Mouse (Mus musculus): ENCODE measurements around the gene Cox8c. TPM values are rescaled to one million over a fixed set of nuclear protein-coding genes. Genes with fewer than 3 reads are reported as not detected.

The Cox8c gene
- not detected in 2 replicates for polyA plus RNA-seq (2012; rRNA removed)

GRCm38 (mm10) chr12:102899091-102899490 lies at the start of gene Cox8c:
Cox8c (plus strand) TSS chr12:102899316.
- Histone ChIP-seq H3K36me3 (ENCODE audit: control insufficient read depth, insufficient read depth, low read length) (no peaks in the 10 kb centered on the region), H3K4me3 (ENCODE audit: low read depth, low read length) (no peak within 1 kb of the TSS), H3K4me1 (ENCODE audit: control insufficient read depth, insufficient read depth, insufficient read length, low read length) (no peaks in the 10 kb centered on the region), H3K27ac (ENCODE audit: insufficient read depth, low read depth, low read length) (no peak within 1 kb of the TSS), H3K27me3 (ENCODE audit: control insufficient read depth, insufficient read depth, low read length) (no peaks in the 10 kb centered on the region)
- WGBS = 90% methylated on average over 17 of the region's 17 CpGs
- TF ChIP-seq CTCF (IDR thresholded peaks at IDR 0.05; ENCODE audit: extremely low read depth, insufficient read length, insufficient replicate concordance, low read depth, low read length) (no peak), POLR2A (IDR thresholded peaks at IDR 0.05; ENCODE audit: low read depth, low read length) (no peak)

DNA sequence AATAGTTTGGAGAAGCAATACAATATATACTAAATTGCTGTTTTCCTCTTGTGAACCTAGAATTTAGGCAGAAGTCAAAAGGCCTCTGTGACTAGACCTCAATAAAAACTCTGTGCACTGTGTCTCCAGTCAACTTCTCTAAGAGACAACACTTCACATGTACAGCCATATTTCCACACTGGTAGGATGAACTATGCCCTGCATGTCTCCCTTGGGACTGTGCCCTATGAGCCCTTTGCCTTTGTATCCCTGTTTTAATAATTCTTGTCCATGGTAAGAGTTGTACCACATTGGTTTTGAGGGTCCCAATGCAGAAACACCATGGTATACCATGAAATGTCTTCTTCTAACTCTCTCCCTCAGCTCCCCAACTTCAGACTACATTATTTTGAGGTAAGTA lies 38.3 kb upstream of the Cox8c start:
- no peaks in the 10 kb centered on the region for H3K27me3 ChIP-seq (ENCODE audit: control insufficient read depth, insufficient read depth, low read length)
- H3K36me3 ChIP-seq (ENCODE audit: control insufficient read depth, insufficient read depth, low read length) = no peaks in the 10 kb centered on the region
- H3K4me3 ChIP-seq (ENCODE audit: low read depth, low read length) = no peak overlapping the region
- H3K27ac ChIP-seq (ENCODE audit: insufficient read depth, low read depth, low read length) = no peak overlapping the region
- H3K4me1 ChIP-seq (ENCODE audit: control insufficient read depth, insufficient read depth, insufficient read length, low read length) = 0 out of 2 replicates have a peak, but pooled peaks cover 4% of the 10 kb centered on the region
- TF ChIP-seq POLR2A (IDR thresholded peaks at IDR 0.05; ENCODE audit: low read depth, low read length) (no peak), CTCF (IDR thresholded peaks at IDR 0.05; ENCODE audit: extremely low read depth, insufficient read length, insufficient replicate concordance, low read depth, low read length) (no peak)

- no peak overlapping the region for H3K27ac ChIP-seq (ENCODE audit: insufficient read depth, low read depth, low read length)
- 64% methylated on average over 2 of the region's 2 CpGs for WGBS
- H3K27me3 ChIP-seq (ENCODE audit: control insufficient read depth, insufficient read depth, low read length) = no peaks in the 10 kb centered on the region
- H3K4me3 ChIP-seq (ENCODE audit: low read depth, low read length) = no peak overlapping the region
- TF ChIP-seq POLR2A (IDR thresholded peaks at IDR 0.05; ENCODE audit: low read depth, low read length) (no peak), CTCF (IDR thresholded peaks at IDR 0.05; ENCODE audit: extremely low read depth, insufficient read length, insufficient replicate concordance, low read depth, low read length) (no peak)
- no peaks in the 10 kb centered on the region for H3K36me3 ChIP-seq (ENCODE audit: control insufficient read depth, insufficient read depth, low read length)
- no peaks in the 10 kb centered on the region for H3K4me1 ChIP-seq (ENCODE audit: control insufficient read depth, insufficient read depth, insufficient read length, low read length)
Observed at GRCm38 (mm10) chr12:102869802-102870201, 29.3 kb upstream of the Cox8c start.

- 39% methylated on average over 1 of the region's 1 CpGs for WGBS
- no peaks in the 10 kb centered on the region for H3K27me3 ChIP-seq (ENCODE audit: control insufficient read depth, insufficient read depth, low read length)
- H3K36me3 ChIP-seq (ENCODE audit: control insufficient read depth, insufficient read depth, low read length) = no peaks in the 10 kb centered on the region
- no peaks in the 10 kb centered on the region for H3K4me1 ChIP-seq (ENCODE audit: control insufficient read depth, insufficient read depth, insufficient read length, low read length)
- H3K4me3 ChIP-seq (ENCODE audit: low read depth, low read length) = no peak overlapping the region
- TF ChIP-seq POLR2A (IDR thresholded peaks at IDR 0.05; ENCODE audit: low read depth, low read length) (no peak), CTCF (IDR thresholded peaks at IDR 0.05; ENCODE audit: extremely low read depth, insufficient read length, insufficient replicate concordance, low read depth, low read length) (no peak)
- no peak overlapping the region for H3K27ac ChIP-seq (ENCODE audit: insufficient read depth, low read depth, low read length)
Observed at GRCm38 (mm10) chr12:102870527-102870926, 28.6 kb upstream of the Cox8c start.

DNA sequence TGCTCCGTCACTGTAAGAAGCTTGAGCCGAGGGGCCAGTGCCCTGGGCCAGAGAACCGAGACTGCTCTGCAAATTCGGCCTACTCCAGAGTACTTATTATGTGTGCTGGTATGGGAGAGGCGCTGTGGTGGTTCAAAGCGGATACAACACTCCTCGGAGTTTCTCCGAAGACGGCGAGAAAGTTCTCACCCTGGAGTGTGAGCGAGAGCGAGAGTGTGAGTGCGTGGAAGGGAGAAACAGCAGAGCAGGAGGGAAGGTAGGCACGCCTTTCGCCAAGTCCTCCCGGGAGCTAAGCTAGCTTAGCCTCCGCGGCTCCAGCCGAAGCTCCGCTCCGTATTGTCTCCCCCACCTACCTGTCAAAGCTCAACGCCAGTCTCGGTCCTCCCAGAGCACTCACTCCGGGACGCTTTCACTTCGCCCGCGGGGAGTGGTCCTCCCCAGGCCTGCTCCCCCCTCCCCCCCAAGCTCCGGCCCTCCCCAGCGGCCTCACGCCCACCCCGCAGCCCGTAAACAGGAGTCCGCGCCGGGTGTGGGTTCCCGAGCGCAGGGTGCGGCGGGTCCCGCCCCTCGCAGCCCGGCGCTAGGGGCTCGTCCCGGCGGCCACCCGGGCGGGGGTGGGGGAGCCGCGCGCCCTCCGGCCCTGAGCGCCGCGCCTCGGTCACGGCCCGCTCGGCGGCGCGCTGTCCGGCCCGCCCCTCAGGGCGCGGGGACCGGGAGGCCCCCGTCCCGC lies 21.6 kb upstream of the Cox8c start:
- under 1% methylated on average over 69 of the region's 70 CpGs for WGBS
- TF ChIP-seq CTCF (IDR thresholded peaks at IDR 0.05; ENCODE audit: extremely low read depth, insufficient read length, insufficient replicate concordance, low read depth, low read length) = 0 out of 2 replicates have a peak, but pooled peaks have one; percentile 8
- TF ChIP-seq POLR2A (IDR thresholded peaks at IDR 0.05; ENCODE audit: low read depth, low read length) = no peak
- H3K27me3 ChIP-seq (ENCODE audit: control insufficient read depth, insufficient read depth, low read length) = no peaks in the 10 kb centered on the region
- peak overlapping the region; percentile 74 for H3K4me3 ChIP-seq (ENCODE audit: low read depth, low read length)
- peak overlapping the region; percentile 48 for H3K27ac ChIP-seq (ENCODE audit: insufficient read depth, low read depth, low read length)
- H3K4me1 ChIP-seq (ENCODE audit: control insufficient read depth, insufficient read depth, insufficient read length, low read length) = peaks cover 2% of the 10 kb centered on the region; the same call in 1 of the 2 replicates
- no peaks in the 10 kb centered on the region for H3K36me3 ChIP-seq (ENCODE audit: control insufficient read depth, insufficient read depth, low read length)

DNA sequence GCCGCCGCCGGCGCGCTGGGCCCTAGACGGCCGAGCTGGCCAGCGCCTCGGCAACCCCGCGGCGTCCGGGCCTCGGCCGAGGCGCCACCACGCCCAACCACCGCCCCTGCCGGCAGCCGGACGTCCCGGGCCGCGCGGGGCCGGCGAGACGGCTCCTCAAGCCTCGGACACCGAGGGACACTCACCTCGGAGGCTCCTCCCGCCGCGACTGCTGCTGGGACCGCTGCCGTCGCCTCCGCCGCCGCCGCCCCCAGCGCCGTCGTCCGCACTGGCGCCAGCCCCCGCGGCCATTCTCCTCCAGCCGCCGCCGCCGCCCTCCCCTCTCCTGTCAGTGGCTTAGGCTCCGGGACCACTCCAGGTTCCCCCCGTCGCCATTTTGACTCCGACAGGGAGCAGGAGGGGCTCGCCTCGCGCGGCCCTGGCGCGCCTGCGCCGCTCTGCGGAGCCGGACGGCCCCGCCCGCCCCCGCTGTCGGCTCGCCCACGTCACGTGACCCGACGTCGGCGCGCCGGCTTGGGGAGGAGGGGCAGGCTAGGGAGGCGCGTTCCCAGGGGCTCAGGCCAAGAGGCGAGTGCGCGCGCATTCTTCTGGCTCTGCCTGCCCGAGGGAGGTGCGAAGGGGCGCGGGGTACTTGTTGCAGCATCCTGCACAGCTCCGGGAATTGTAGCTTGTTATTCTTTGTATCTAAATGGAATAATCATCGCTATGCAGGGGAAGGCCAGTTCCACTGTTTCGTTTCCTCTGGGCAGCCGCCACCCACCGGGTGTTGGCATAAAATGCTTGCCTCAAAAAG lies 20.9 kb upstream of the Cox8c start, which contains the start of gene Btbd7:
Gene Btbd7 (minus strand): TSS at position 441 of the 793 bp plus-strand sequence.
- 0 out of 2 replicates have a peak, but pooled peaks have one; percentile 24 for TF ChIP-seq CTCF (IDR thresholded peaks at IDR 0.05; ENCODE audit: extremely low read depth, insufficient read length, insufficient replicate concordance, low read depth, low read length)
- TF ChIP-seq POLR2A (IDR thresholded peaks at IDR 0.05; ENCODE audit: low read depth, low read length) = peak; percentile 70
- Histone ChIP-seq H3K27me3 (ENCODE audit: control insufficient read depth, insufficient read depth, low read length) (no peaks in the 10 kb centered on the region), H3K27ac (ENCODE audit: insufficient read depth, low read depth, low read length) (peak within 1 kb of the TSS; percentile 48), H3K36me3 (ENCODE audit: control insufficient read depth, insufficient read depth, low read length) (no peaks in the 10 kb centered on the region), H3K4me1 (ENCODE audit: control insufficient read depth, insufficient read depth, insufficient read length, low read length) (peaks cover 2% of the 10 kb centered on the region; the same call in 1 of the 2 replicates), H3K4me3 (ENCODE audit: low read depth, low read length) (peak within 1 kb of the TSS; percentile 74)
- WGBS = 1% methylated on average over 95 of the region's 95 CpGs

GRCm38 (mm10) chr12:102878901-102879300 lies 20.2 kb upstream of the Cox8c start:
- Histone ChIP-seq H3K4me1 (ENCODE audit: control insufficient read depth, insufficient read depth, insufficient read length, low read length) (peaks cover 2% of the 10 kb centered on the region; the same call in 1 of the 2 replicates), H3K27me3 (ENCODE audit: control insufficient read depth, insufficient read depth, low read length) (no peaks in the 10 kb centered on the region), H3K27ac (ENCODE audit: insufficient read depth, low read depth, low read length) (no peak overlapping the region; the same call in none of the 2 replicates), H3K4me3 (ENCODE audit: low read depth, low read length) (peak overlapping the region; percentile 74; the same call in 1 of the 2 replicates), H3K36me3 (ENCODE audit: control insufficient read depth, insufficient read depth, low read length) (no peaks in the 10 kb centered on the region)
- WGBS = 7% methylated on average over 7 of the region's 7 CpGs
- TF ChIP-seq POLR2A (IDR thresholded peaks at IDR 0.05; ENCODE audit: low read depth, low read length) (no peak), CTCF (IDR thresholded peaks at IDR 0.05; ENCODE audit: extremely low read depth, insufficient read length, insufficient replicate concordance, low read depth, low read length) (no peak)

Measured in small intestine, adult 2 months (tissue).